Mouse (Mus musculus): ENCODE measurements around the gene Cftr.

Gene Cftr

GRCm38 (mm10) chr6:18170311-18170922, at the start of gene Cftr:
Gene Cftr (plus strand): TSS chr6:18170687.
- no peak for DNase-seq (ENCODE audit: low read depth, low spot score)

GRCm38 (mm10) chr6:18127206-18127983, 43.1 kb upstream of the Cftr start:
- no peak for DNase-seq (ENCODE audit: low read depth, low spot score)

- no peak for DNase-seq (ENCODE audit: low read depth, low spot score)
Observed at GRCm38 (mm10) chr6:18128059-18128458, 42.4 kb upstream of the Cftr start.

GRCm38 (mm10) chr6:18135246-18135645, 35.2 kb upstream of the Cftr start:
- no peak for DNase-seq (ENCODE audit: low read depth, low spot score)

- DNase-seq (ENCODE audit: low read depth, low spot score), result no peak
Observed at GRCm38 (mm10) chr6:18153031-18153430, 17.5 kb upstream of the Cftr start.

GRCm38 (mm10) chr6:18169618-18170017, 869 bp upstream of the Cftr start:
- DNase-seq (ENCODE audit: low read depth, low spot score), result no peak

- no peak for DNase-seq (ENCODE audit: low read depth, low spot score)
Observed at GRCm38 (mm10) chr6:18171614-18172013, 1.1 kb downstream of the Cftr start.

- no peak for DNase-seq (ENCODE audit: low read depth, low spot score)
Observed at GRCm38 (mm10) chr6:18177509-18177908, 7.0 kb downstream of the Cftr start.

- no peak for DNase-seq (ENCODE audit: low read depth, low spot score)
Observed at GRCm38 (mm10) chr6:18180665-18181064, 10.2 kb downstream of the Cftr start.

GRCm38 (mm10) chr6:18182903-18183302, 12.4 kb downstream of the Cftr start:
- DNase-seq (ENCODE audit: low read depth, low spot score), result no peak

GRCm38 (mm10) chr6:18220691-18221090, 50.2 kb downstream of the Cftr start:
- DNase-seq (ENCODE audit: low read depth, low spot score), result no peak

- DNase-seq (ENCODE audit: low read depth, low spot score), result no peak
Observed at GRCm38 (mm10) chr6:18223206-18223605, 52.7 kb downstream of the Cftr start.

GRCm38 (mm10) chr6:18225157-18225556, 54.7 kb downstream of the Cftr start:
- DNase-seq (ENCODE audit: low read depth, low spot score), result no peak

GRCm38 (mm10) chr6:18246495-18246894, 76.0 kb downstream of the Cftr start:
- no peak for DNase-seq (ENCODE audit: low read depth, low spot score)

- no peak for DNase-seq (ENCODE audit: low read depth, low spot score)
Observed at GRCm38 (mm10) chr6:18247891-18248463, 77.5 kb downstream of the Cftr start.

GRCm38 (mm10) chr6:18248464-18248863, 78.0 kb downstream of the Cftr start:
- no peak for DNase-seq (ENCODE audit: low read depth, low spot score)

- no peak for DNase-seq (ENCODE audit: low read depth, low spot score)
Observed at GRCm38 (mm10) chr6:18254586-18254985, 84.1 kb downstream of the Cftr start.

GRCm38 (mm10) chr6:18270983-18271382, 100.5 kb downstream of the Cftr start:
- DNase-seq (ENCODE audit: low read depth, low spot score), result no peak

- no peak for DNase-seq (ENCODE audit: low read depth, low spot score)
Observed at GRCm38 (mm10) chr6:18300781-18301180, 130.3 kb downstream of the Cftr start.

- DNase-seq (ENCODE audit: low read depth, low spot score), result no peak
Observed at GRCm38 (mm10) chr6:18302105-18302504, 131.6 kb downstream of the Cftr start.

- no peak for DNase-seq (ENCODE audit: low read depth, low spot score)
Observed at GRCm38 (mm10) chr6:18303228-18303627, 132.7 kb downstream of the Cftr start.

GRCm38 (mm10) chr6:18305130-18305529, 134.6 kb downstream of the Cftr start:
- DNase-seq (ENCODE audit: low read depth, low spot score), result no peak

- DNase-seq (ENCODE audit: low read depth, low spot score), result no peak
Observed at GRCm38 (mm10) chr6:18310983-18311382, 140.5 kb downstream of the Cftr start.
